Mouse (Mus musculus): ENCODE data around the gene Spata21. TPM values are rescaled to one million over a fixed set of nuclear protein-coding genes. Genes with fewer than 3 reads are reported as not detected.
A peak's percentile ranks its signal among the peaks of the same experiment; 100 is the strongest.
"Not testable (repeated sequence)": the region's sequence is repeated elsewhere in the genome, so short reads cannot be mapped to it uniquely, and the experiment has no call there.

The Spata21 gene
- polyA plus RNA-seq, 1 experiment from 2014 or later: 0.95 TPM

GRCm38 (mm10) chr4:141131531-141132061 is 43.5 kb downstream of the Spata21 start:
- peaks cover under 1% of the 10 kb centered on the region; the same call in 1 of the 2 replicates for H3K36me3 ChIP-seq (ENCODE audit: control insufficient read depth, insufficient read depth, low read length)
- peak overlapping the region; percentile 21 for H3K4me2 ChIP-seq (replicated peaks; ENCODE audit: low read depth, low read length)
- H3K4me1 ChIP-seq (ENCODE audit: control insufficient read depth, insufficient read depth, low read length): peaks cover 55% of the 10 kb centered on the region
- H3K9ac ChIP-seq (ENCODE audit: low read depth, low read length): 0 out of 2 replicates have a peak overlapping the region, but pooled peaks have one; percentile 42
- peak; percentile 43 for ATAC-seq (ENCODE audit: low FRiP score, low TSS enrichment)
- peak overlapping the region; percentile 90 for H3K27ac ChIP-seq (ENCODE audit: low read depth, low read length)
- no peak overlapping the region for H3K4me3 ChIP-seq (ENCODE audit: low read length)
- H3K27me3 ChIP-seq (ENCODE audit: control insufficient read depth, insufficient read depth, low read length): no peaks in the 10 kb centered on the region
- 12% methylated on average over 5 of the region's 5 CpGs for WGBS
- no peaks in the 10 kb centered on the region for H3K9me3 ChIP-seq (ENCODE audit: control insufficient read depth, low read length)

DNA sequence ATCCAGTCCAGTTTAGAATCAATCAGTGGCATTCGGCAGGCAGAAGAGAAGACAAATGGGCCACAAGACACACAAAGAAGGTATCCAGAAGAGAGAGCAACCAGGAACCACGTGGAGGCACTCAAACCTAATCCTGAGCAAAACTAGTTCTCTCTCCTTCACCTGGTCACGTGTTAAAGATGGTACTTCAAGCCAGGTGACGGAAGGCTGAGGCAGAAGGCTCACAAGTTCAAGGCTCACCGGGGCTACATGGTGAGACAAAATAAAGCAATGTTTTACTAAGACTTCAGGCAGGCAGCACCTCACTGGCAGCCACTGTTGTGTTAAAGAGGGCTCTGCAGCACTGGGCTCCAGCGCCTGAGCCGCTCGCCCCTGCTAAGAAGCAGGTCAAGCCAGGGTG is 44.1 kb downstream of the Spata21 start:
- Histone ChIP-seq H3K4me3 (ENCODE audit: low read length) (no peak overlapping the region), H3K9me3 (ENCODE audit: control insufficient read depth, low read length) (no peaks in the 10 kb centered on the region), H3K4me1 (ENCODE audit: control insufficient read depth, insufficient read depth, low read length) (peaks cover 61% of the 10 kb centered on the region), H3K4me2 (replicated peaks; ENCODE audit: low read depth, low read length) (peak overlapping the region; percentile 21; the same call in 1 of the 2 replicates), H3K27ac (ENCODE audit: low read depth, low read length) (peak overlapping the region; percentile 90), H3K27me3 (ENCODE audit: control insufficient read depth, insufficient read depth, low read length) (no peaks in the 10 kb centered on the region), H3K9ac (ENCODE audit: low read depth, low read length) (peak overlapping the region; percentile 42), H3K36me3 (ENCODE audit: control insufficient read depth, insufficient read depth, low read length) (peaks cover 3% of the 10 kb centered on the region; the same call in 1 of the 2 replicates)
- peak; percentile 41; the same call in 1 of the 2 replicates for ATAC-seq (ENCODE audit: low FRiP score, low TSS enrichment)
- WGBS: 31% methylated on average over 8 of the region's 8 CpGs

DNA sequence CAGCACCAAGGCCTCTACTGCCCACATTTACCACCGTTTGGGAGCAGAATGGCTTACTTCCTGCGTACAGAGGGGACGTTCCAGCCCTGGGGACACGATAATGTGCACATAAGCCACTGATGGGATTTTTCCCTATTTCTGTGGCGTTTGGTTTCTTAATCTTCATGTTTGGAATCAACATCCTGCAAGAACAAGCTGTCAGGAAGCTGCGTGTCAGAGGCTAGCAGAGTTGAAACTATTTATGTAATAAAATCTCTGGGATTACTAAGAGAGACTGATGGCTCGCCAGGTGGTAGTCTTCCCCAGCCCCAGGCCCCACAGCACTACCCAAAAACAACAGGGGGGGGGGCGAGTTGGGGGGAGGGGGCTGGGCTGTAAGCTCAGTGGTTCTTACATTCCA is 45.1 kb downstream of the Spata21 start:
- peaks cover 71% of the 10 kb centered on the region for H3K4me1 ChIP-seq (ENCODE audit: control insufficient read depth, insufficient read depth, low read length)
- H3K4me2 ChIP-seq (replicated peaks; ENCODE audit: low read depth, low read length): no peak overlapping the region
- no peak for ATAC-seq (ENCODE audit: low FRiP score, low TSS enrichment)
- H3K9me3 ChIP-seq (ENCODE audit: control insufficient read depth, low read length): no peaks in the 10 kb centered on the region
- peak overlapping the region; percentile 90; the same call in 1 of the 2 replicates for H3K27ac ChIP-seq (ENCODE audit: low read depth, low read length)
- 35% methylated on average over 8 of the region's 8 CpGs for WGBS
- H3K4me3 ChIP-seq (ENCODE audit: low read length): no peak overlapping the region
- H3K27me3 ChIP-seq (ENCODE audit: control insufficient read depth, insufficient read depth, low read length): no peaks in the 10 kb centered on the region
- H3K9ac ChIP-seq (ENCODE audit: low read depth, low read length): no peak overlapping the region
- peaks cover 3% of the 10 kb centered on the region; the same call in 1 of the 2 replicates for H3K36me3 ChIP-seq (ENCODE audit: control insufficient read depth, insufficient read depth, low read length)

- peak overlapping the region; percentile 69; the same call in 1 of the 2 replicates for H3K27ac ChIP-seq (ENCODE audit: low read depth, low read length)
- peaks cover 73% of the 10 kb centered on the region for H3K4me1 ChIP-seq (ENCODE audit: control insufficient read depth, insufficient read depth, low read length)
- H3K36me3 ChIP-seq (ENCODE audit: control insufficient read depth, insufficient read depth, low read length): peaks cover 3% of the 10 kb centered on the region; the same call in 1 of the 2 replicates
- no peaks in the 10 kb centered on the region for H3K27me3 ChIP-seq (ENCODE audit: control insufficient read depth, insufficient read depth, low read length)
- H3K4me2 ChIP-seq (replicated peaks; ENCODE audit: low read depth, low read length): no peak overlapping the region
- H3K4me3 ChIP-seq (ENCODE audit: low read length): no peak overlapping the region
- ATAC-seq (ENCODE audit: low FRiP score, low TSS enrichment): no peak
- WGBS: 69% methylated on average over 8 of the region's 8 CpGs
- H3K9ac ChIP-seq (ENCODE audit: low read depth, low read length): peak overlapping the region; percentile 28; the same call in 1 of the 2 replicates
- H3K9me3 ChIP-seq (ENCODE audit: control insufficient read depth, low read length): no peaks in the 10 kb centered on the region
Observed at GRCm38 (mm10) chr4:141134031-141134441, 45.9 kb downstream of the Spata21 start.

DNA sequence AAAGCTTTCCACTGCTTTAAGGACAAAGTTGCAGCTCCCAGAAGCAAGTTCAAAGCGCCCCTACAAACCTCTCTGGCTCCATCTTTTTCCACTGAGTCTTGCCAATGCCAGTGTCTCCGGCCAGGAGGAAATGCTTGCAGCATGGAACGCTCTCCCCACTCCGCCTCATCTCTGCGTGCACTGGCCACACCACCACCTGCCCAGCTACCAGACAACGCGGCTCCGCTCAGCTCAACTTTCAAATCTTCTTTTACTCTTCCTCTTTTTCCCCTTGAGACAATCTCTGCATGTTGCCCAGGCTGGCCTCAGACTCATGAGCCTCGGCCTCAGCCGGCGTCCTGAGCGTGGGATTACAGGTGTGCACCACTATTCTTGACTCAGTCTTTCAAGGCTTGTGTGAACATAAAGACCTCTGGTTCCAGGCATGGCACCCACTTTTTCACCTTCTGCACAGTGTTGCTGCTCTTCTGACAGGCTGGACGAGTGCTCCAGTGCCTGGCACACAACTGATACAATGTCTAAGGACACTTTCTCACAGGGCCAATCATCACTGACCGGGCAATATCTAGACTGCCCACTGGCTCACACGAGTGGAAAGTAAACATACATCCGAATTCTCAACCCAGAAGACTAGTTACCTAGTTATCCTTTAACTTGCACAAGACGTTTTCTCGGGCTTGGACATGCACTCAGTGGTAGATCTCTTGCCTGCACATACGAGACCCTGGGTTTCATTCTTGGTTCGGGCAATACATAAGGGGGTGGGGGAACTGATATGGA is 46.8 kb downstream of the Spata21 start:
- WGBS: 80% methylated on average over 20 of the region's 20 CpGs
- ATAC-seq (ENCODE audit: low FRiP score, low TSS enrichment): no peak
- H3K27me3 ChIP-seq (ENCODE audit: control insufficient read depth, insufficient read depth, low read length): no peaks in the 10 kb centered on the region
- H3K9ac ChIP-seq (ENCODE audit: low read depth, low read length): no peak overlapping the region
- H3K4me1 ChIP-seq (ENCODE audit: control insufficient read depth, insufficient read depth, low read length): peaks cover 68% of the 10 kb centered on the region
- 0 out of 2 replicates have a peak overlapping the region, but pooled peaks have one; percentile 69 for H3K27ac ChIP-seq (ENCODE audit: low read depth, low read length)
- no peak overlapping the region for H3K4me2 ChIP-seq (replicated peaks; ENCODE audit: low read depth, low read length)
- no peak overlapping the region for H3K4me3 ChIP-seq (ENCODE audit: low read length)
- H3K36me3 ChIP-seq (ENCODE audit: control insufficient read depth, insufficient read depth, low read length): peaks cover 3% of the 10 kb centered on the region; the same call in 1 of the 2 replicates
- H3K9me3 ChIP-seq (ENCODE audit: control insufficient read depth, low read length): no peaks in the 10 kb centered on the region

GRCm38 (mm10) chr4:141136126-141136525 is 48.0 kb downstream of the Spata21 start:
- no peaks in the 10 kb centered on the region for H3K9me3 ChIP-seq (ENCODE audit: control insufficient read depth, low read length)
- no peak for ATAC-seq (ENCODE audit: low FRiP score, low TSS enrichment)

GRCm38 (mm10) chr4:141137740-141138139 is 49.6 kb downstream of the Spata21 start:
- not testable (repeated sequence) for H3K27me3 ChIP-seq (ENCODE audit: control insufficient read depth, insufficient read depth, low read length); H3K27ac ChIP-seq (ENCODE audit: low read depth, low read length); H3K36me3 ChIP-seq (ENCODE audit: control insufficient read depth, insufficient read depth, low read length); H3K9me3 ChIP-seq (ENCODE audit: control insufficient read depth, low read length); ATAC-seq (ENCODE audit: low FRiP score, low TSS enrichment); H3K9ac ChIP-seq (ENCODE audit: low read depth, low read length); H3K4me2 ChIP-seq (replicated peaks; ENCODE audit: low read depth, low read length)
- H3K4me1 ChIP-seq (ENCODE audit: control insufficient read depth, insufficient read depth, low read length): peaks cover 44% of the 10 kb centered on the region
- WGBS: 70% methylated on average over 1 of the region's 3 CpGs
- H3K4me3 ChIP-seq (ENCODE audit: low read length): peak overlapping the region; percentile 89; the same call in 1 of the 2 replicates

More at GRCm38 (mm10) chr4:141136126-141136525, 48.0 kb downstream of the Spata21 start:
- peaks cover 60% of the 10 kb centered on the region for H3K4me1 ChIP-seq (ENCODE audit: control insufficient read depth, insufficient read depth, low read length)
- H3K9ac ChIP-seq (ENCODE audit: low read depth, low read length): no peak overlapping the region
- H3K4me3 ChIP-seq (ENCODE audit: low read length): no peak overlapping the region
- no peaks in the 10 kb centered on the region for H3K27me3 ChIP-seq (ENCODE audit: control insufficient read depth, insufficient read depth, low read length)
- H3K4me2 ChIP-seq (replicated peaks; ENCODE audit: low read depth, low read length): no peak overlapping the region
- H3K36me3 ChIP-seq (ENCODE audit: control insufficient read depth, insufficient read depth, low read length): peaks cover 3% of the 10 kb centered on the region; the same call in 1 of the 2 replicates
- WGBS: 79% methylated on average over 7 of the region's 7 CpGs
- H3K27ac ChIP-seq (ENCODE audit: low read depth, low read length): no peak overlapping the region

DNA sequence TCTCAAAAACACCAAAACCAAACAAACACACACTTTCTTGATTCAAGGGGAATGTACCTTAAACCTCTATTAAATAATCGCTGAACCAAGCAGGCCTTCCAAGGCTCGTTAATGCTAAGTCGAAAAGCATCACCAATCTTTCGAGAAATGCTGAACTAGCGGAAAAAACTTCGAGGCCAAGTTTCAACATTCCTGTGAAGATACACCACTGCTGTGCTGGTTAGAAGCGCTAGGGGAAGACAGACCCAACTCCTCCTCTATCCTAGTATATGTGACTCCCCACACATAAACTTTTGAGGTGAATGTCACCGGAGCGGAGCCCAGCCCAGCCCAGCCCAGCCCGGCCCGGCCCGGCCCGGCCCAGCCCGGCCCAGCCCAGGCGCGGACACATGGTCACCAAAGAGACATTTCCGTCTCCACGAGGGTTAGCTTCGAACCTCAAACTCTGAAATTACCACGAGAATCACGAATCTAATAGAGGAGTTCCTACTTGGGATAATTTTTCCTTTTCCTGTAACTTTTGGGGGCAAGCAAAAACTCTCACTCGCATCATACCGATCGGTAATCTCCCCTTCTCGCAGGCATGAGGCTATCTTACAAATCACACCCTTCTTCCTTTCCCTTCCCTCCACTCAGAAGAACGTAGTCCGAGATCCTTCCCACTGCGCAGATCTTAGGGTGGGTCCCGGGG is 50.4 kb downstream of the Spata21 start:
- ATAC-seq (ENCODE audit: low FRiP score, low TSS enrichment): 0 out of 2 replicates have a peak, but pooled peaks have one; percentile 3
- Histone ChIP-seq H3K9ac (ENCODE audit: low read depth, low read length) (peak overlapping the region; percentile 90), H3K4me1 (ENCODE audit: control insufficient read depth, insufficient read depth, low read length) (peaks cover 39% of the 10 kb centered on the region), H3K27me3 (ENCODE audit: control insufficient read depth, insufficient read depth, low read length) (no peaks in the 10 kb centered on the region), H3K36me3 (ENCODE audit: control insufficient read depth, insufficient read depth, low read length) (peaks cover 3% of the 10 kb centered on the region; the same call in 1 of the 2 replicates), H3K4me3 (ENCODE audit: low read length) (peak overlapping the region; percentile 89), H3K9me3 (ENCODE audit: control insufficient read depth, low read length) (no peaks in the 10 kb centered on the region), H3K27ac (ENCODE audit: low read depth, low read length) (peak overlapping the region; percentile 97), H3K4me2 (replicated peaks; ENCODE audit: low read depth, low read length) (peak overlapping the region; percentile 92)
- WGBS: 2% methylated on average over 29 of the region's 29 CpGs
